15 mouse cellular contexts compared by ENCODE assay signal in genomic region chr4:118143679-118144078, GRCm38 (mm10). TPM values are rescaled to one million over a fixed set of nuclear protein-coding genes. Genes with fewer than 3 reads are reported as not detected.
DNase-seq lines count a peak whose midpoint lies in the region; ATAC-seq and TF ChIP-seq lines count a peak whose summit lies in the region.
"Had no signal": no experiment of that assay in that cellular context is flagged by ENCODE, and none has a peak within 500 bp of the region (broad histone marks: within the 10 kb centered on the region; RNA-seq: fewer than 3 reads in every experiment).

No protein-coding gene starts in this region.

- no peak overlapping the region for H3K27ac ChIP-seq in kidney, embryonic 14.5 days (ENCODE audit: low read depth, low read length)
- H3K27ac ChIP-seq in bone marrow, adult 2 months (ENCODE audit: control insufficient read depth, insufficient read depth, low read depth, low read length, poor library complexity): peak overlapping the region; percentile 86
- H3K27ac ChIP-seq: heart, adult 2 months; hindbrain, embryonic 13.5 days; left cerebral cortex, adult 2 months; midbrain, embryonic 13.5 days had no signal

- H3K4me1 ChIP-seq in kidney, embryonic 14.5 days (ENCODE audit: control insufficient read depth, insufficient read depth, low read length): no peaks in the 10 kb centered on the region
- H3K4me1 ChIP-seq in bone marrow, adult 2 months (ENCODE audit: control insufficient read depth, insufficient read depth, low read length): peaks cover 6% of the 10 kb centered on the region
- H3K4me1 ChIP-seq: midbrain, embryonic 13.5 days had no signal

- peak; percentile 89 for DNase-seq in kidney, adult 11 months
- DNase-seq in kidney, adult 18-20 months: peak; percentile 76
- DNase-seq in kidney, postnatal 25 days: peak; percentile 85 to 92
- no peak for DNase-seq in B cell, adult 2 months
- DNase-seq in lung, postnatal 25 days (ENCODE audit: low spot score): no peak
- DNase-seq: cerebellum, adult 11 months; thymus, postnatal 25 days had no signal

- TF ChIP-seq POLR2A in bone marrow, adult 2 months (IDR thresholded peaks at IDR 0.05; ENCODE audit: borderline replicate concordance, control insufficient read depth, low read depth, low read length): no peak

- H3K9me3 ChIP-seq in kidney, embryonic 14.5 days (ENCODE audit: control insufficient read depth, low read length): no peaks in the 10 kb centered on the region
- H3K9me3 ChIP-seq: hindbrain, embryonic 13.5 days; midbrain, embryonic 13.5 days had no signal

- H3K4me2 ChIP-seq in kidney, embryonic 14.5 days (replicated peaks; ENCODE audit: low read depth, low read length): no peak overlapping the region
- H3K4me2 ChIP-seq: hindbrain, embryonic 13.5 days; midbrain, embryonic 13.5 days had no signal

- peaks cover 98% of the 10 kb centered on the region for H3K36me3 ChIP-seq in kidney, embryonic 14.5 days (ENCODE audit: control insufficient read depth, insufficient read depth, low read length)

- no peak for TF ChIP-seq CTCF in bone marrow, adult 2 months (IDR thresholded peaks at IDR 0.05; ENCODE audit: control insufficient read depth, insufficient read depth, low read length)

- no peak overlapping the region for H3K4me3 ChIP-seq in kidney, embryonic 14.5 days (ENCODE audit: low read length)
- H3K4me3 ChIP-seq in bone marrow, adult 2 months (replicated peaks; ENCODE audit: control insufficient read depth, low read depth, low read length): no peak overlapping the region
- H3K4me3 ChIP-seq: heart, adult 2 months; hindbrain, embryonic 13.5 days; left cerebral cortex, adult 2 months; midbrain, embryonic 13.5 days had no signal

- WGBS in kidney, embryonic 14.5 days: 90% methylated on average over 7 of the region's 7 CpGs
- 72% methylated on average over 7 of the region's 7 CpGs for WGBS in bone marrow, adult 2 months

- no peak overlapping the region for H3K9ac ChIP-seq in kidney, embryonic 14.5 days (ENCODE audit: low read depth, low read length)
- H3K9ac ChIP-seq: hindbrain, embryonic 13.5 days; midbrain, embryonic 13.5 days had no signal

- no peak for ATAC-seq in kidney, embryonic 14.5 days (ENCODE audit: low FRiP score, low TSS enrichment)
- no peak for ATAC-seq in CD4-positive, CD25-positive, alpha-beta regulatory T cell, adult 4 months
- ATAC-seq: midbrain, embryonic 13.5 days; Patski had no signal

- H3K27me3 ChIP-seq in kidney, embryonic 14.5 days (ENCODE audit: control insufficient read depth, insufficient read depth, low read length): no peaks in the 10 kb centered on the region
- H3K27me3 ChIP-seq: hindbrain, embryonic 13.5 days; midbrain, embryonic 13.5 days; Patski had no signal

RNA-seq across cellular contexts. Expression of gene St3gal3, which starts 9.0 kb away (rescaled TPM):
- polyA plus RNA-seq in kidney, embryonic 14.5 days (2014; fragmentation: Nextera tagmentation; extraction: Ambion mirVana): 6.8 and 11.0 TPM in 2 replicates
- 5.9 and 6.8 TPM in 2 replicates for polyA plus RNA-seq in bone marrow, adult 2 months (2011; ENCODE audit: insufficient read depth, insufficient read length, low replicate concordance, missing spikeins)
- polyA plus RNA-seq in CD4-positive, CD25-positive, alpha-beta regulatory T cell, adult 4 months (2017; shearing (Covaris generic)): under 1 TPM; 0.38 to 0.52 TPM

RNA-seq across cellular contexts. Expression of gene Kdm4a, which starts 36.2 kb away (rescaled TPM):
- 35.2 and 58.8 TPM in 2 replicates for polyA plus RNA-seq in kidney, embryonic 14.5 days (2014; fragmentation: Nextera tagmentation; extraction: Ambion mirVana)
- 25.6 and 36.5 TPM in 2 replicates for polyA plus RNA-seq in bone marrow, adult 2 months (2011; ENCODE audit: insufficient read depth, insufficient read length, low replicate concordance, missing spikeins)
- polyA plus RNA-seq in CD4-positive, CD25-positive, alpha-beta regulatory T cell, adult 4 months (2017; shearing (Covaris generic)): 10 to 100 TPM in 1 of 2 experiments, 1 to 10 TPM in 1; 4.3 to 14.3 TPM

Comparison
In these comparisons a context has a peak if more than half of its experiments do, and no peak if none do; other contexts are left out.
1. DNase-seq: peak in kidney, adult 11 months (single experiment), kidney, adult 18-20 months (single experiment) and kidney, postnatal 25 days (2 of 2); none in B cell, adult 2 months (0 of 2) and lung, postnatal 25 days (single experiment).